ENCODE assay signal across 16 mouse cellular contexts in the genomic region with DNA sequence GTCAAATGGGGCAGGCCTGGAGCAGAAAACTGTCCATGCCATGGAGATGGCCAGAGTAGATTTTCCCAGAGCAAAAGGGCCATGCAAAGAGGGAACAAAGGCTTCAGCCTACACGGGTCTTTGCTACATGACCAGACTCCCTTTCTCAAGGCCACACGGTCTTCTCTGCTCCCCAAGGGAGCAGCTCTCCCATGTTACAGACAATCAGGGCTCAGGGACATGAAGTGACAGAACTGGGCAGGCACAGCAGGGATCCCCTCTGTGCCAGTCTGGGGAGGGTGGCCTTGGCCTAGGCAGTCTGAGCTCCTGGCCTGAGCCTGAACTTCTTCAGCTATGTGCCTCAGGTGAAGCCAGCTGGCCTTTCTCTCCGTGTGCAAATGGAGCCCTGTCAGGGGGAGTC. TPM values are rescaled to one million over a fixed set of nuclear protein-coding genes. Genes with fewer than 3 reads are reported as not detected.
A peak's percentile ranks its signal among the peaks of the same experiment; 100 is the strongest.
DNase-seq lines count a peak whose midpoint lies in the region; ATAC-seq and TF ChIP-seq lines count a peak whose summit lies in the region.
"Had no signal": no experiment of that assay in that cellular context is flagged by ENCODE, and none has a peak within 500 bp of the region (broad histone marks: within the 10 kb centered on the region; RNA-seq: fewer than 3 reads in every experiment).

No protein-coding gene starts in this region.

- TF ChIP-seq CTCF in left cerebral cortex, adult 2 months (IDR thresholded peaks at IDR 0.05) = no peak
- TF ChIP-seq CTCF in forebrain, postnatal 0 days (IDR thresholded peaks at IDR 0.05; ENCODE audit: low read depth) = no peak

- no peak overlapping the region; the same call in 1 of the 2 replicates for H3K4me3 ChIP-seq in heart, embryonic 10.5 days
- H3K4me3 ChIP-seq in left cerebral cortex, adult 2 months = no peak overlapping the region
- no peak overlapping the region for H3K4me3 ChIP-seq in forebrain, postnatal 0 days (ENCODE audit: low read depth, low read length)
- H3K4me3 ChIP-seq in midbrain, embryonic 15.5 days = no peak overlapping the region
- no peak overlapping the region for H3K4me3 ChIP-seq in heart, embryonic 12.5 days
- H3K4me3 ChIP-seq: embryonic facial prominence, embryonic 15.5 days; heart, embryonic 13.5 days; neural tube, embryonic 12.5 days had no signal

- no peaks in the 10 kb centered on the region for H3K9me3 ChIP-seq in heart, embryonic 10.5 days
- no peaks in the 10 kb centered on the region for H3K9me3 ChIP-seq in forebrain, postnatal 0 days (ENCODE audit: low read length)
- H3K9me3 ChIP-seq in midbrain, embryonic 15.5 days = no peaks in the 10 kb centered on the region
- H3K9me3 ChIP-seq in heart, embryonic 12.5 days (replicated peaks) = no peaks in the 10 kb centered on the region
- H3K9me3 ChIP-seq: embryonic facial prominence, embryonic 15.5 days; G1E; heart, embryonic 13.5 days; neural tube, embryonic 12.5 days had no signal

- no peaks in the 10 kb centered on the region for H3K36me3 ChIP-seq in heart, embryonic 10.5 days
- H3K36me3 ChIP-seq in forebrain, postnatal 0 days (ENCODE audit: insufficient read depth) = no peaks in the 10 kb centered on the region
- no peaks in the 10 kb centered on the region for H3K36me3 ChIP-seq in midbrain, embryonic 15.5 days (replicated peaks)
- H3K36me3 ChIP-seq in heart, embryonic 12.5 days = no peaks in the 10 kb centered on the region
- H3K36me3 ChIP-seq: embryonic facial prominence, embryonic 15.5 days; G1E; heart, embryonic 13.5 days; neural tube, embryonic 12.5 days had no signal

- no peak overlapping the region for H3K9ac ChIP-seq in forebrain, postnatal 0 days
- H3K9ac ChIP-seq in midbrain, embryonic 15.5 days = no peak overlapping the region
- H3K9ac ChIP-seq in heart, embryonic 12.5 days = no peak overlapping the region
- H3K9ac ChIP-seq: embryonic facial prominence, embryonic 15.5 days; heart, embryonic 13.5 days; liver, embryonic 14.5 days; neural tube, embryonic 12.5 days had no signal

- peaks cover 47% of the 10 kb centered on the region for H3K4me1 ChIP-seq in heart, embryonic 10.5 days
- peaks cover 28% of the 10 kb centered on the region for H3K4me1 ChIP-seq in forebrain, postnatal 0 days (ENCODE audit: insufficient read depth)
- H3K4me1 ChIP-seq in midbrain, embryonic 15.5 days = peaks cover 49% of the 10 kb centered on the region
- peaks cover 35% of the 10 kb centered on the region for H3K4me1 ChIP-seq in heart, embryonic 12.5 days (replicated peaks)

- H3K27me3 ChIP-seq in heart, embryonic 10.5 days (ENCODE audit: insufficient read depth, poor library complexity, severe bottlenecking) = peaks cover 58% of the 10 kb centered on the region
- H3K27me3 ChIP-seq in forebrain, postnatal 0 days (ENCODE audit: insufficient read depth, low read length) = no peaks in the 10 kb centered on the region
- H3K27me3 ChIP-seq in midbrain, embryonic 15.5 days (replicated peaks) = no peaks in the 10 kb centered on the region
- H3K27me3 ChIP-seq in heart, embryonic 12.5 days (replicated peaks) = peaks cover 73% of the 10 kb centered on the region

- intact Hi-C loops in heart, postnatal 14 days (cut with DNase I) = no loop called here
- intact Hi-C loops in left cerebral cortex, adult 2 months (cut with DNase I) = loop anchor here (1.0 kb wide), 1 partner anchor 151 kb away; the partner anchor contains the start of genes Islr and Islr2
- intact Hi-C loops in left cerebral cortex, postnatal 4 days (cut with DNase I) = loop anchor here (5.0 kb wide), 1 partner anchor 149 kb away; the partner anchor contains the start of genes Islr and Islr2

- no peak for ATAC-seq in forebrain, postnatal 0 days
- ATAC-seq in midbrain, embryonic 15.5 days (replicated peaks) = no peak
- no peak for ATAC-seq in heart, embryonic 12.5 days (ENCODE audit: insufficient number of reproducible peaks, low FRiP score)
- ATAC-seq: activated CD4-positive, CD25-positive, alpha-beta regulatory T cell, adult 4 months had no signal

- peak overlapping the region; percentile 30; the same call in 1 of the 2 replicates for H3K27ac ChIP-seq in heart, embryonic 10.5 days
- H3K27ac ChIP-seq in left cerebral cortex, adult 2 months = peak overlapping the region; percentile 60
- peak overlapping the region; percentile 68 for H3K27ac ChIP-seq in forebrain, postnatal 0 days (ENCODE audit: low read depth, low read length)
- H3K27ac ChIP-seq in midbrain, embryonic 15.5 days = peak overlapping the region; percentile 72
- H3K27ac ChIP-seq in heart, embryonic 12.5 days (ENCODE audit: poor library complexity, severe bottlenecking) = no peak overlapping the region
- H3K27ac ChIP-seq: embryonic facial prominence, embryonic 15.5 days; heart, embryonic 13.5 days; liver, embryonic 14.5 days; neural tube, embryonic 12.5 days had no signal

- no peak overlapping the region for H3K4me2 ChIP-seq in forebrain, postnatal 0 days (ENCODE audit: low read depth)
- H3K4me2 ChIP-seq in midbrain, embryonic 15.5 days = no peak overlapping the region
- no peak overlapping the region for H3K4me2 ChIP-seq in heart, embryonic 12.5 days
- H3K4me2 ChIP-seq: embryonic facial prominence, embryonic 15.5 days; heart, embryonic 13.5 days; neural tube, embryonic 12.5 days had no signal

- DNase-seq in heart, embryonic 10.5 days (ENCODE audit: low spot score) = no peak
- DNase-seq in heart, postnatal 14 days = no peak
- no peak for DNase-seq in left cerebral cortex, adult 2 months (ENCODE audit: extremely low spot score in 1 of 2, low spot score in 2 of 2)
- DNase-seq in left cerebral cortex, postnatal 4 days = no peak
- DNase-seq in forebrain, postnatal 0 days = no peak
- no peak for DNase-seq in urinary bladder, postnatal 10 days (ENCODE audit: low spot score)

- 55% methylated on average over 3 of the region's 3 CpGs for WGBS in heart, embryonic 10.5 days
- 38% methylated on average over 3 of the region's 3 CpGs for WGBS in forebrain, postnatal 0 days
- 44% methylated on average over 3 of the region's 3 CpGs for WGBS in midbrain, embryonic 15.5 days
- 39% methylated on average over 3 of the region's 3 CpGs for WGBS in heart, embryonic 12.5 days

RNA-seq across cellular contexts. Expression of gene Stra6, which starts 10.0 kb away (rescaled TPM):
- polyA plus RNA-seq in heart, embryonic 10.5 days (2016; fragmentation: Nextera tagmentation; extraction: Ambion mirVana) = 2.7 and 16.3 TPM in 2 replicates
- total RNA-seq in heart, postnatal 14 days (2021) = under 1 TPM; 0.32 to 0.76 TPM
- total RNA-seq in left cerebral cortex, adult 2 months (2021) = 1 to 10 TPM; 8.0 to 8.5 TPM
- total RNA-seq in left cerebral cortex, postnatal 4 days (2021) = 10 to 100 TPM; 10.1 to 12.5 TPM
- total RNA-seq in forebrain, postnatal 0 days (2014; rRNA removed) = 13.9 and 16.2 TPM in 2 replicates
- 9.6 and 11.0 TPM in 2 replicates for polyA plus RNA-seq in forebrain, postnatal 0 days (2015; fragmentation: Nextera tagmentation; extraction: Ambion mirVana)
- 15.0 and 15.7 TPM in 2 replicates for polyA plus RNA-seq in midbrain, embryonic 15.5 days (2015; fragmentation: Nextera tagmentation; extraction: Ambion mirVana)
- 0.78 and 1.00 TPM in 2 replicates for polyA plus RNA-seq in heart, embryonic 12.5 days (2016; fragmentation: Nextera tagmentation; extraction: Ambion mirVana)
- total RNA-seq: granulocyte monocyte progenitor cell, adult 5-6 weeks; monocyte, adult 5-6 weeks had no signal
- polyA plus RNA-seq: G1E had no signal

RNA-seq across cellular contexts. Expression of gene Cyp11a1, which starts 47.3 kb away (rescaled TPM):
- polyA plus RNA-seq in heart, embryonic 10.5 days (2016; fragmentation: Nextera tagmentation; extraction: Ambion mirVana) = 0.10 TPM in 1 of 2 replicates, not detected in the other
- under 1 TPM; 0.17 to 0.63 TPM for total RNA-seq in heart, postnatal 14 days (2021)
- 1 to 10 TPM; 3.8 to 4.7 TPM for total RNA-seq in left cerebral cortex, adult 2 months (2021)
- 1 to 10 TPM; 1.7 to 2.0 TPM for total RNA-seq in left cerebral cortex, postnatal 4 days (2021)
- 0.29 and 1.2 TPM in 2 replicates for total RNA-seq in forebrain, postnatal 0 days (2014; rRNA removed)
- polyA plus RNA-seq in forebrain, postnatal 0 days (2015; fragmentation: Nextera tagmentation; extraction: Ambion mirVana) = 0.77 and 0.88 TPM in 2 replicates
- 0.44 and 1.1 TPM in 2 replicates for polyA plus RNA-seq in midbrain, embryonic 15.5 days (2015; fragmentation: Nextera tagmentation; extraction: Ambion mirVana)
- not detected in 2 replicates for polyA plus RNA-seq in heart, embryonic 12.5 days (2016; fragmentation: Nextera tagmentation; extraction: Ambion mirVana)
- polyA plus RNA-seq: activated CD4-positive, CD25-positive, alpha-beta regulatory T cell, adult 4 months; neural tube, embryonic 12.5 days had no signal
